Mouse (Mus musculus) forebrain, embryonic 12.5 days (tissue): ENCODE results near the gene Tarbp2. TPM values are rescaled to one million over a fixed set of nuclear protein-coding genes. Genes with fewer than 3 reads are reported as not detected.
A peak's percentile ranks its signal among the peaks of the same experiment; 100 is the strongest.

Experiments used
- ATAC-seq: fragments of 200-750 bp; cut with Nextera tagmentation; 2 replicates; pipeline ENCODE4 v1.8.0; 2017; ENCODE audit warnings: moderate TSS enrichment; ENCODE audit not compliant: low FRiP score
- H3K27ac ChIP-seq: fragments of 300-500 bp; sonication (generic); 2 replicates; pipeline ENCODE4 v1.5.1; 2016; ENCODE audit warnings: mild to moderate bottlenecking
- H3K27me3 ChIP-seq: fragments of 300-500 bp; sonication (generic); 2 replicates; pipeline ENCODE4 v1.6.1; 2016; ENCODE audit warnings: mild to moderate bottlenecking
- H3K36me3 ChIP-seq: fragments of 300-500 bp; sonication (generic); replicated peaks from 2 replicates; pipeline ENCODE4 v1.6.1; 2016; ENCODE audit warnings: mild to moderate bottlenecking
- H3K4me1 ChIP-seq: fragments of 300-500 bp; sonication (generic); 2 replicates; pipeline ENCODE4 v1.6.1; 2016
- H3K4me2 ChIP-seq: fragments of 300-500 bp; sonication (generic); 2 replicates; pipeline ENCODE4 v1.6.1; 2016; ENCODE audit warnings: mild to moderate bottlenecking, moderate library complexity
- H3K4me3 ChIP-seq: fragments of 300-500 bp; sonication (generic); replicated peaks from 2 replicates; pipeline ENCODE4 v1.5.1; 2016; ENCODE audit warnings: mild to moderate bottlenecking
- H3K9ac ChIP-seq: fragments of 300-500 bp; sonication (generic); 2 replicates; pipeline ENCODE4 v1.6.1; 2016; ENCODE audit warnings: mild to moderate bottlenecking
- H3K9me3 ChIP-seq: fragments of 300-500 bp; sonication (generic); 2 replicates; pipeline ENCODE4 v1.6.1; 2016
- WGBS: fragments of 180-500 bp; shearing (Covaris S2); methylation state at CpG from one replicate; pipeline ENCODE4 v1.1.7; 2016; 5-methylcytosine and 5-hydroxymethylcytosine counted together
- polyA plus RNA-seq: library from polyadenylated mRNA; unstranded; fragments of >200 nt; fragmentation: Nextera tagmentation; extraction: Ambion mirVana; gene quantifications from 2 replicates; pipeline ENCODE4 v1.2.1, GENCODE M21; 2016

The Tarbp2 gene
- polyA plus RNA-seq, 1 experiment from 2014 or later = 91.9 TPM

- Histone ChIP-seq H3K4me1 (peaks cover 37% of the 10 kb centered on the region), H3K4me3 (no peak overlapping the region), H3K9me3 (no peaks in the 10 kb centered on the region), H3K9ac (no peak overlapping the region), H3K4me2 (no peak overlapping the region), H3K27me3 (no peaks in the 10 kb centered on the region), H3K27ac (no peak overlapping the region), H3K36me3 (peaks cover 44% of the 10 kb centered on the region)
- no peak for ATAC-seq
Measured at GRCm38 (mm10) chr15:102507561-102507960, 10.4 kb upstream of the Tarbp2 start.

- Histone ChIP-seq H3K9me3 (no peaks in the 10 kb centered on the region), H3K4me3 (no peak overlapping the region), H3K27ac (no peak overlapping the region), H3K27me3 (no peaks in the 10 kb centered on the region), H3K4me1 (peaks cover 44% of the 10 kb centered on the region), H3K4me2 (no peak overlapping the region), H3K36me3 (peaks cover 36% of the 10 kb centered on the region), H3K9ac (no peak overlapping the region)
- no peak for ATAC-seq
- WGBS = 90% methylated on average over 3 of the region's 3 CpGs
Measured at GRCm38 (mm10) chr15:102508336-102508735, 9.7 kb upstream of the Tarbp2 start.

GRCm38 (mm10) chr15:102510110-102510509 lies 7.9 kb upstream of the Tarbp2 start:
- Histone ChIP-seq H3K4me3 (peak overlapping the region; percentile 59), H3K9ac (peak overlapping the region; percentile 72), H3K36me3 (peaks cover 19% of the 10 kb centered on the region), H3K27me3 (no peaks in the 10 kb centered on the region), H3K4me1 (peaks cover 59% of the 10 kb centered on the region), H3K4me2 (peak overlapping the region; percentile 71), H3K9me3 (no peaks in the 10 kb centered on the region), H3K27ac (peak overlapping the region; percentile 90)
- 6% methylated on average over 9 of the region's 9 CpGs for WGBS
- peak; percentile 57 for ATAC-seq

- Histone ChIP-seq H3K4me2 (peak overlapping the region; percentile 71), H3K9ac (peak overlapping the region; percentile 72), H3K27me3 (no peaks in the 10 kb centered on the region), H3K4me1 (peaks cover 66% of the 10 kb centered on the region), H3K9me3 (no peaks in the 10 kb centered on the region), H3K36me3 (peaks cover 12% of the 10 kb centered on the region), H3K4me3 (peak overlapping the region; percentile 59), H3K27ac (peak overlapping the region; percentile 90)
- WGBS = 3% methylated on average over 34 of the region's 34 CpGs
- ATAC-seq = peak; percentile 96
Measured at GRCm38 (mm10) chr15:102510590-102511284, 7.3 kb upstream of the Tarbp2 start.

GRCm38 (mm10) chr15:102511285-102511833 lies 6.6 kb upstream of the Tarbp2 start:
- no peaks in the 10 kb centered on the region for H3K27me3 ChIP-seq
- 15% methylated on average over 6 of the region's 6 CpGs for WGBS
- H3K4me1 ChIP-seq = peaks cover 71% of the 10 kb centered on the region
- peak overlapping the region; percentile 30; the same call in 1 of the 2 replicates for H3K9ac ChIP-seq
- H3K27ac ChIP-seq = peak overlapping the region; percentile 90
- H3K4me2 ChIP-seq = peak overlapping the region; percentile 71
- peak overlapping the region; percentile 59; the same call in 1 of the 2 replicates for H3K4me3 ChIP-seq
- H3K36me3 ChIP-seq = peaks cover 12% of the 10 kb centered on the region
- no peak for ATAC-seq
- no peaks in the 10 kb centered on the region for H3K9me3 ChIP-seq

GRCm38 (mm10) chr15:102512010-102512409 lies 6.0 kb upstream of the Tarbp2 start:
- Histone ChIP-seq H3K27ac (peak overlapping the region; percentile 90), H3K36me3 (peaks cover 12% of the 10 kb centered on the region), H3K4me3 (0 out of 2 replicates have a peak overlapping the region, but pooled peaks have one; percentile 4), H3K4me2 (peak overlapping the region; percentile 71), H3K4me1 (peaks cover 73% of the 10 kb centered on the region), H3K9ac (peak overlapping the region; percentile 30), H3K9me3 (no peaks in the 10 kb centered on the region), H3K27me3 (no peaks in the 10 kb centered on the region)
- ATAC-seq = no peak
- 33% methylated on average over 5 of the region's 5 CpGs for WGBS

- H3K27me3 ChIP-seq = no peaks in the 10 kb centered on the region
- no peak overlapping the region for H3K4me3 ChIP-seq
- peaks cover 78% of the 10 kb centered on the region for H3K4me1 ChIP-seq
- 0 out of 2 replicates have a peak overlapping the region, but pooled peaks have one; percentile 71 for H3K4me2 ChIP-seq
- H3K9me3 ChIP-seq = no peaks in the 10 kb centered on the region
- no peak for ATAC-seq
- peaks cover 9% of the 10 kb centered on the region for H3K36me3 ChIP-seq
- peak overlapping the region; percentile 30; the same call in 1 of the 2 replicates for H3K9ac ChIP-seq
- peak overlapping the region; percentile 90 for H3K27ac ChIP-seq
Measured at GRCm38 (mm10) chr15:102512471-102512870, 5.5 kb upstream of the Tarbp2 start.

GRCm38 (mm10) chr15:102513004-102513403 lies 5.0 kb upstream of the Tarbp2 start:
- Histone ChIP-seq H3K4me1 (peaks cover 78% of the 10 kb centered on the region), H3K9me3 (no peaks in the 10 kb centered on the region), H3K4me2 (no peak overlapping the region), H3K27me3 (no peaks in the 10 kb centered on the region), H3K9ac (0 out of 2 replicates have a peak overlapping the region, but pooled peaks have one; percentile 30), H3K36me3 (0 out of 2 replicates have a peak, but pooled peaks cover 4% of the 10 kb centered on the region), H3K27ac (no peak overlapping the region), H3K4me3 (no peak overlapping the region)
- WGBS = 84% methylated on average over 3 of the region's 3 CpGs
- no peak for ATAC-seq

- WGBS = 89% methylated on average over 2 of the region's 2 CpGs
- Histone ChIP-seq H3K4me3 (peak overlapping the region; percentile 72; the same call in 1 of the 2 replicates), H3K4me1 (peaks cover 77% of the 10 kb centered on the region), H3K27me3 (no peaks in the 10 kb centered on the region), H3K36me3 (no peaks in the 10 kb centered on the region), H3K4me2 (peak overlapping the region; percentile 64), H3K27ac (0 out of 2 replicates have a peak overlapping the region, but pooled peaks have one; percentile 92), H3K9me3 (no peaks in the 10 kb centered on the region), H3K9ac (0 out of 2 replicates have a peak overlapping the region, but pooled peaks have one; percentile 87)
- ATAC-seq = no peak
Measured at GRCm38 (mm10) chr15:102515261-102515660, 2.7 kb upstream of the Tarbp2 start.

GRCm38 (mm10) chr15:102515791-102516190 lies 2.2 kb upstream of the Tarbp2 start:
- H3K27ac ChIP-seq = peak overlapping the region; percentile 92
- peak overlapping the region; percentile 87 for H3K9ac ChIP-seq
- peaks cover 4% of the 10 kb centered on the region for H3K36me3 ChIP-seq
- no peaks in the 10 kb centered on the region for H3K9me3 ChIP-seq
- 45% methylated on average over 4 of the region's 4 CpGs for WGBS
- ATAC-seq = no peak
- H3K4me2 ChIP-seq = peak overlapping the region; percentile 64
- peak overlapping the region; percentile 72 for H3K4me3 ChIP-seq
- H3K4me1 ChIP-seq = peaks cover 73% of the 10 kb centered on the region
- no peaks in the 10 kb centered on the region for H3K27me3 ChIP-seq

- peak overlapping the region; percentile 92 for H3K27ac ChIP-seq
- H3K9ac ChIP-seq = peak overlapping the region; percentile 87
- no peak for ATAC-seq
- H3K9me3 ChIP-seq = no peaks in the 10 kb centered on the region
- peaks cover 9% of the 10 kb centered on the region for H3K36me3 ChIP-seq
- peak overlapping the region; percentile 72 for H3K4me3 ChIP-seq
- peak overlapping the region; percentile 64 for H3K4me2 ChIP-seq
- no peaks in the 10 kb centered on the region for H3K27me3 ChIP-seq
- H3K4me1 ChIP-seq = peaks cover 68% of the 10 kb centered on the region
- 0% methylated on average over 11 of the region's 12 CpGs for WGBS
Measured at GRCm38 (mm10) chr15:102516293-102516692, 1.7 kb upstream of the Tarbp2 start.

GRCm38 (mm10) chr15:102516728-102517404 lies 1.1 kb upstream of the Tarbp2 start, which contains the start of gene Map3k12:
TSS of gene Map3k12 (minus strand) at chr15:102517064.
- under 1% methylated on average over 43 of the region's 43 CpGs for WGBS
- peak within 1 kb of the TSS; percentile 72 for H3K4me3 ChIP-seq
- H3K9ac ChIP-seq = peak within 1 kb of the TSS; percentile 87
- no peaks in the 10 kb centered on the region for H3K27me3 ChIP-seq
- H3K36me3 ChIP-seq = peaks cover 14% of the 10 kb centered on the region
- ATAC-seq = peak; percentile 25
- H3K9me3 ChIP-seq = no peaks in the 10 kb centered on the region
- H3K4me1 ChIP-seq = peaks cover 62% of the 10 kb centered on the region
- H3K4me2 ChIP-seq = peak within 1 kb of the TSS; percentile 64
- H3K27ac ChIP-seq = peak within 1 kb of the TSS; percentile 99
